18 mouse cellular contexts compared by ENCODE assay signal in the genomic region with DNA sequence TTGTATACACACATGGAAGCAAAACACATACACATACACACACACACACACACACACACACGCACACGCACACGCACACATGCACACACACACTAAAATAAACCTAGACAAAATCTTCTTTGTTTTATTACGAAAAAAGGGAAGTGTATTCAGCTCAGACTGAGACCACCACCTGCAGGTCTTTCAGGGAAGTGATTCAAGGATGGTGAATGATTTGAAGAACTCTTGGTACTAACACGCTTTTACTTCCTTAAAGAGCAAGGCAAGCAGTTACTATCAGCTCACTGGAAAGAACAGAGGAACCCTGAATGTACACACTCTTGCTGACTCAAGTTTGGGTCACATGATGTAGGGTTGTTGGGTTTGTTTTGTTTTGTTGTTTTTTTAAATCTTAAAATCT. TPM values are rescaled to one million over a fixed set of nuclear protein-coding genes. Genes with fewer than 3 reads are reported as not detected.
DNase-seq lines count a peak whose midpoint lies in the region; ATAC-seq and TF ChIP-seq lines count a peak whose summit lies in the region.
"Had no signal": no experiment of that assay in that cellular context is flagged by ENCODE, and none has a peak within 500 bp of the region (broad histone marks: within the 10 kb centered on the region; RNA-seq: fewer than 3 reads in every experiment).

No protein-coding gene starts in this region.

- H3K27me3 ChIP-seq in heart, postnatal 0 days (ENCODE audit: control insufficient read depth, insufficient read depth, low read length), result no peaks in the 10 kb centered on the region
- H3K27me3 ChIP-seq in heart, embryonic 12.5 days (replicated peaks), result no peaks in the 10 kb centered on the region
- H3K27me3 ChIP-seq in midbrain, embryonic 11.5 days (ENCODE audit: control insufficient read depth, insufficient read depth, low read length), result no peaks in the 10 kb centered on the region
- H3K27me3 ChIP-seq in midbrain, embryonic 16.5 days (ENCODE audit: control insufficient read depth, insufficient read depth, low read depth, low read length), result no peaks in the 10 kb centered on the region
- H3K27me3 ChIP-seq: embryonic facial prominence, embryonic 12.5 days; liver, embryonic 15.5 days; midbrain, embryonic 15.5 days had no signal

- no peaks in the 10 kb centered on the region for H3K9me3 ChIP-seq in heart, postnatal 0 days (replicated peaks; ENCODE audit: control insufficient read depth, low read length)
- H3K9me3 ChIP-seq in heart, embryonic 12.5 days (replicated peaks), result no peaks in the 10 kb centered on the region
- H3K9me3 ChIP-seq in midbrain, embryonic 11.5 days (ENCODE audit: control insufficient read depth, low read length), result no peaks in the 10 kb centered on the region; the same call in 1 of the 2 replicates
- H3K9me3 ChIP-seq in midbrain, embryonic 16.5 days (replicated peaks; ENCODE audit: control insufficient read depth, low read length, poor library complexity, severe bottlenecking), result no peaks in the 10 kb centered on the region
- H3K9me3 ChIP-seq: embryonic facial prominence, embryonic 12.5 days; limb, embryonic 10.5 days; liver, embryonic 15.5 days; midbrain, embryonic 15.5 days had no signal

- DNase-seq in heart, postnatal 0 days (ENCODE audit: low spot score), result no peak
- peak; percentile 44 for DNase-seq in midbrain, embryonic 11.5 days (ENCODE audit: low spot score, missing footprints)
- no peak for DNase-seq in retina, postnatal 1 day
- DNase-seq in adrenal gland, adult (ENCODE audit: inconsistent age in 2 of 2, low spot score in 1 of 2), result no peak
- DNase-seq: adrenal gland, postnatal 36 days; cerebellum, adult 9-10 months; right cerebral cortex, postnatal 14 days had no signal

- H3K4me1 ChIP-seq in heart, postnatal 0 days (ENCODE audit: control insufficient read depth, insufficient read depth), result no peaks in the 10 kb centered on the region
- H3K4me1 ChIP-seq in heart, embryonic 12.5 days (replicated peaks), result no peaks in the 10 kb centered on the region
- no peaks in the 10 kb centered on the region for H3K4me1 ChIP-seq in midbrain, embryonic 11.5 days (ENCODE audit: control insufficient read depth, insufficient read depth, low read length)
- no peaks in the 10 kb centered on the region for H3K4me1 ChIP-seq in midbrain, embryonic 16.5 days (ENCODE audit: control insufficient read depth, insufficient read depth, low read length)
- no peaks in the 10 kb centered on the region; the same call in 1 of the 2 replicates for H3K4me1 ChIP-seq in bone marrow, adult 2 months (ENCODE audit: control insufficient read depth, insufficient read depth, low read length)
- H3K4me1 ChIP-seq: embryonic facial prominence, embryonic 12.5 days; forebrain, embryonic 10.5 days; limb, embryonic 10.5 days; liver, embryonic 15.5 days; midbrain, embryonic 15.5 days had no signal

- no peak for TF ChIP-seq POLR2A in bone marrow, adult 2 months (IDR thresholded peaks at IDR 0.05; ENCODE audit: borderline replicate concordance, control insufficient read depth, low read depth, low read length)

- 86% methylated on average over 5 of the region's 5 CpGs for WGBS in heart, postnatal 0 days
- WGBS in heart, embryonic 12.5 days, result 88% methylated on average over 5 of the region's 5 CpGs
- 96% methylated on average over 5 of the region's 5 CpGs for WGBS in midbrain, embryonic 11.5 days
- WGBS in midbrain, embryonic 16.5 days, result 88% methylated on average over 5 of the region's 5 CpGs
- 41% methylated on average over 5 of the region's 5 CpGs for WGBS in bone marrow, adult 2 months

- H3K4me3 ChIP-seq in heart, postnatal 0 days (ENCODE audit: low read depth, low read length), result no peak overlapping the region
- H3K4me3 ChIP-seq in heart, embryonic 12.5 days, result no peak overlapping the region
- H3K4me3 ChIP-seq in midbrain, embryonic 11.5 days (ENCODE audit: low read depth, low read length), result no peak overlapping the region
- H3K4me3 ChIP-seq in midbrain, embryonic 16.5 days (ENCODE audit: low read depth, low read length), result no peak overlapping the region
- H3K4me3 ChIP-seq in bone marrow, adult 2 months (replicated peaks; ENCODE audit: control insufficient read depth, low read depth, low read length), result no peak overlapping the region
- H3K4me3 ChIP-seq: embryonic facial prominence, embryonic 12.5 days; forebrain, embryonic 10.5 days; limb, embryonic 10.5 days; liver, embryonic 15.5 days; midbrain, embryonic 15.5 days had no signal

- no peak overlapping the region for H3K27ac ChIP-seq in heart, postnatal 0 days (ENCODE audit: low read depth)
- no peak overlapping the region for H3K27ac ChIP-seq in heart, embryonic 12.5 days (ENCODE audit: poor library complexity, severe bottlenecking)
- no peak overlapping the region for H3K27ac ChIP-seq in midbrain, embryonic 11.5 days (ENCODE audit: low read depth, low read length)
- H3K27ac ChIP-seq in midbrain, embryonic 16.5 days (ENCODE audit: low read length), result no peak overlapping the region
- H3K27ac ChIP-seq in bone marrow, adult 2 months (ENCODE audit: control insufficient read depth, insufficient read depth, low read depth, low read length, poor library complexity), result peak overlapping the region; percentile 34; the same call in 1 of the 2 replicates
- H3K27ac ChIP-seq: embryonic facial prominence, embryonic 12.5 days; forebrain, embryonic 10.5 days; hindbrain, embryonic 14.5 days; limb, embryonic 10.5 days; liver, embryonic 15.5 days; midbrain, embryonic 15.5 days had no signal

- H3K9ac ChIP-seq in heart, postnatal 0 days (replicated peaks; ENCODE audit: low read depth, low read length), result no peak overlapping the region
- H3K9ac ChIP-seq in heart, embryonic 12.5 days, result no peak overlapping the region
- H3K9ac ChIP-seq in midbrain, embryonic 11.5 days (ENCODE audit: low read length), result no peak overlapping the region
- no peak overlapping the region for H3K9ac ChIP-seq in midbrain, embryonic 16.5 days (ENCODE audit: low read depth, low read length)
- H3K9ac ChIP-seq: embryonic facial prominence, embryonic 12.5 days; hindbrain, embryonic 14.5 days; liver, embryonic 15.5 days; midbrain, embryonic 15.5 days had no signal

- no peak overlapping the region for H3K4me2 ChIP-seq in heart, postnatal 0 days (ENCODE audit: low read depth, low read length)
- no peak overlapping the region for H3K4me2 ChIP-seq in heart, embryonic 12.5 days
- H3K4me2 ChIP-seq in midbrain, embryonic 11.5 days, result no peak overlapping the region
- H3K4me2 ChIP-seq in midbrain, embryonic 16.5 days (ENCODE audit: low read length), result no peak overlapping the region
- H3K4me2 ChIP-seq: embryonic facial prominence, embryonic 12.5 days; heart, embryonic 11.5 days; hindbrain, embryonic 14.5 days; liver, embryonic 15.5 days; midbrain, embryonic 15.5 days had no signal

- peaks cover 56% of the 10 kb centered on the region for H3K36me3 ChIP-seq in heart, postnatal 0 days (replicated peaks; ENCODE audit: control insufficient read depth, insufficient read depth, low read length)
- peaks cover 64% of the 10 kb centered on the region for H3K36me3 ChIP-seq in heart, embryonic 12.5 days
- H3K36me3 ChIP-seq in midbrain, embryonic 11.5 days (ENCODE audit: control insufficient read depth, insufficient read depth, low read length), result peaks cover 21% of the 10 kb centered on the region; the same call in 1 of the 2 replicates
- H3K36me3 ChIP-seq in midbrain, embryonic 16.5 days (ENCODE audit: control insufficient read depth, insufficient read depth, low read length), result peaks cover 66% of the 10 kb centered on the region

- ATAC-seq in heart, postnatal 0 days (ENCODE audit: insufficient read depth, low read depth), result no peak
- ATAC-seq in heart, embryonic 12.5 days (ENCODE audit: insufficient number of reproducible peaks, low FRiP score), result no peak
- no peak for ATAC-seq in midbrain, embryonic 11.5 days (ENCODE audit: low FRiP score)
- no peak for ATAC-seq in midbrain, embryonic 16.5 days
- ATAC-seq in monocyte, adult 5-6 weeks (replicated peaks; ENCODE audit: insufficient number of reproducible peaks, low FRiP score, low TSS enrichment, poor library complexity, severe bottlenecking), result peak; percentile 74
- ATAC-seq: midbrain, embryonic 15.5 days had no signal

- TF ChIP-seq EP300 in heart, postnatal 0 days (IDR thresholded peaks at IDR 0.05; ENCODE audit: low read depth), result no peak

- peak; percentile 38 for TF ChIP-seq CTCF in heart, postnatal 0 days (IDR thresholded peaks at IDR 0.05; ENCODE audit: low read depth)
- no peak for TF ChIP-seq CTCF in bone marrow, adult 2 months (IDR thresholded peaks at IDR 0.05; ENCODE audit: control insufficient read depth, insufficient read depth, low read length)

RNA-seq across cellular contexts. Expression of a gene that starts 15.9 kb away (rescaled TPM):
- total RNA-seq in heart, postnatal 0 days (2014; rRNA removed; ENCODE audit: low replicate concordance), result 20.5 and 47.7 TPM in 2 replicates
- polyA plus RNA-seq in heart, postnatal 0 days (2015; fragmentation: Nextera tagmentation; extraction: Ambion mirVana), result 11.6 and 12.0 TPM in 2 replicates
- polyA plus RNA-seq in heart, embryonic 12.5 days (2016; fragmentation: Nextera tagmentation; extraction: Ambion mirVana), result 15.2 and 19.6 TPM in 2 replicates
- 14.8 and 18.2 TPM in 2 replicates for polyA plus RNA-seq in midbrain, embryonic 11.5 days (2014; fragmentation: Nextera tagmentation; extraction: Ambion mirVana)
- 34.5 and 38.3 TPM in 2 replicates for polyA plus RNA-seq in midbrain, embryonic 16.5 days (2015; fragmentation: Nextera tagmentation; extraction: Ambion mirVana)
- 4.4 and 5.4 TPM in 2 replicates for polyA plus RNA-seq in bone marrow, adult 2 months (2011; ENCODE audit: insufficient read depth, insufficient read length, low replicate concordance, missing spikeins)
- 15.5 to 28.5 TPM (median 27.8 TPM) in 3 replicates for total RNA-seq in monocyte, adult 5-6 weeks (2017)

RNA-seq across cellular contexts. Expression of a gene that starts 16.0 kb away (rescaled TPM):
- 4.5 and 5.6 TPM in 2 replicates for total RNA-seq in heart, postnatal 0 days (2014; rRNA removed; ENCODE audit: low replicate concordance)
- 30.1 and 31.2 TPM in 2 replicates for polyA plus RNA-seq in heart, postnatal 0 days (2015; fragmentation: Nextera tagmentation; extraction: Ambion mirVana)
- polyA plus RNA-seq in heart, embryonic 12.5 days (2016; fragmentation: Nextera tagmentation; extraction: Ambion mirVana), result 31.2 and 35.0 TPM in 2 replicates
- 41.1 and 41.6 TPM in 2 replicates for polyA plus RNA-seq in midbrain, embryonic 11.5 days (2014; fragmentation: Nextera tagmentation; extraction: Ambion mirVana)
- 47.5 and 47.9 TPM in 2 replicates for polyA plus RNA-seq in midbrain, embryonic 16.5 days (2015; fragmentation: Nextera tagmentation; extraction: Ambion mirVana)
- polyA plus RNA-seq in bone marrow, adult 2 months (2011; ENCODE audit: insufficient read depth, insufficient read length, low replicate concordance, missing spikeins), result 17.2 and 26.2 TPM in 2 replicates
- 84.0 to 119 TPM (median 104 TPM) in 3 replicates for total RNA-seq in monocyte, adult 5-6 weeks (2017)

RNA-seq across cellular contexts. Expression of a gene that starts 49.4 kb away (rescaled TPM):
- 61.4 and 70.2 TPM in 2 replicates for total RNA-seq in heart, postnatal 0 days (2014; rRNA removed; ENCODE audit: low replicate concordance)
- 75.3 and 75.8 TPM in 2 replicates for polyA plus RNA-seq in heart, postnatal 0 days (2015; fragmentation: Nextera tagmentation; extraction: Ambion mirVana)
- 102 TPM in 2 replicates for polyA plus RNA-seq in heart, embryonic 12.5 days (2016; fragmentation: Nextera tagmentation; extraction: Ambion mirVana)
- polyA plus RNA-seq in midbrain, embryonic 11.5 days (2014; fragmentation: Nextera tagmentation; extraction: Ambion mirVana), result 27.1 and 27.4 TPM in 2 replicates
- polyA plus RNA-seq in midbrain, embryonic 16.5 days (2015; fragmentation: Nextera tagmentation; extraction: Ambion mirVana), result 8.2 TPM in 2 replicates
- polyA plus RNA-seq in bone marrow, adult 2 months (2011; ENCODE audit: insufficient read depth, insufficient read length, low replicate concordance, missing spikeins), result 15.2 and 15.6 TPM in 2 replicates
- 3.6 TPM in 1 of 3 replicates, not detected in the others for total RNA-seq in monocyte, adult 5-6 weeks (2017)
